Mouse (Mus musculus): Measurements from ENCODE around the gene Ostf1.

Gene Ostf1

DNA sequence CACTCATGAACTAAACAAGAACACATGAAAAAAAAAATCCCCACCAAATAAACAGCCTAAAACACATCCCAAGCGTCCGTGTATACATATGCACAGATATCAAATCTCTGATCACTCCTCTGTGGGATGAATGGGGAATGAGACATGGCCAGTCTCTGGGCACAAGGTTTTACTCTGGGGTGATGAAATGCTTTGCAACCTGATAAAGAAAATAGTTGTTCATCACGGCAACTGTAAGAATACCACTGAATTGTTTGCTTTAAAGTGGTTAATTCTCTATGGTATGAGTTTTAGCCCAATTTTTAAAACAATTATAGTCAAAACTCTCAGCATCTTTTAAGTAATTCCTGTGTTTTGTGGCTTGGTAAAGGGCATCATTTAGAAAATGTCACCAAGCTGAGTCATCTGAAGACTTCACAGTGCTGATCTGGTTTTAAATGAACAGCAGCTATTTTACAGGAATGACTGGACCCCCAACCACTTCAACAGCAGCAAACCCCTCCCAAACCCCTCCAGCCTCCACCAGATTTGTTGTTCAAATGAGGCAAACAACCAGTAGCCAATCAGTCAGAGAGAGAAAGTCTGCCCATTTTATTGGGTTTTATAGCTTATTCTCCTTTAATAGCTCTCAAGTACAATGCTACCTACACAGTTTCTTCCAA, 33.2 kb downstream of the Ostf1 start:
- peak; percentile 30 for DNase-seq (ENCODE audit: low spot score)

DNA sequence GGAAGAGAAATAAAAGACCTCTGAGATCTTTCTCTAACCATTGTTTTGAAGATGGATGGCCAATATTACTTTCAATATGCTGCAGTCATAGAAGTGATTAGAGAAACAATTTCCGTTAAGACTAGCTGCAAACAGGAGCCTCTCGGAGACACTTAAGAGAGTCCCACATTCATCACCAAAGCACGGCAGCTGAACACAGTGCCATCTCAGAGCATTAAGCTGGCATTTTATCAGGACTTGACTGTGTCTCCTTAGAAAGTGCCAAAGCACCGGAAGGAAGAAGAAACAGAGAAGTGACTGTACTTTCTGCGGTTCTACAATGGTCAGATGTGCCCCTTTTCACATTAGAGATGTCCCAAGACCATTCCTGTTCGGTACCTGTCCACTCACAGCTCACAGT, 33.9 kb downstream of the Ostf1 start:
- DNase-seq (ENCODE audit: low spot score) = no peak

- no peak for DNase-seq (ENCODE audit: low spot score)
Measured at GRCm38 (mm10) chr19:18596876-18597275, 34.7 kb downstream of the Ostf1 start.

DNA sequence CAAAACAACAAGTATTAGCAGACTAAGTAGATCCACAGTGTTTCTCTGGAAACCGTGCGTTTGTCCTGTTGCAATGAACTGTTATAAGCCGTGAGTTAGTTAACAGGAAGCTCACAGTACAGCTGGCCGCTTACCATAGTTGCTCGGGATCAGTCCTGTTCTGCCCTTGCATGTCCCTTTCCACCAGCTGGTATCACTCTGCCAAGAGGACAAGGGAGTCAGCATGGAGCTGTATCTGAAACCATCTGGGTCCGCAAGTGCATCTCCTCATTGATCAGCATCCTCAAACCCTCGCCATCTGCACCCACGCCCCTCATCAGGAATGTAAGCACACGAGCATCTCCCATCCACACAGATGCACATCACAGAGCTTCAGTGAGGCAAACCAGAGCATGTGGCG, 37.9 kb downstream of the Ostf1 start:
- no peak for DNase-seq (ENCODE audit: low spot score)

GRCm38 (mm10) chr19:18592919-18593318, 38.7 kb downstream of the Ostf1 start:
- no peak for DNase-seq (ENCODE audit: low spot score)

GRCm38 (mm10) chr19:18590942-18591354, 40.7 kb downstream of the Ostf1 start:
- no peak for DNase-seq (ENCODE audit: low spot score)

DNA sequence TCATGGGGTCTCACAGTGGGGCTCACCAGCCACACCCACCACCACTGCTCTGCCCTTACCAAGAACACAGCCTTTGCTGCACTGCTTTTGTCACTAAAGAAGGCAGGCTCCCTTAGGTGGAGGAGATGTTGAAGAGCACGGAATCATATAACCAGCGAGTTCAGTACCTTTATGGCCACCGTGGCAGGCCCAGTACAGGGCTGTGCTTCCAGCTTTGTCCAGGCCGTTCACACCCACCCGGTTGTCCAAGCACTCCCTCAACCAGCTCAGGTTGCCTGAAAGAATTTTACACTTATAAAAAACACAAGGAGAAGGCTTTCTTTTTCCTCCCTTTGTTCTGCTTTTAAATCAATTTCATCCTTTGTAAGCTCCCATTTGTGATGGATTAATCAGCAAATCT, 41.4 kb downstream of the Ostf1 start:
- DNase-seq (ENCODE audit: low spot score) = no peak

- DNase-seq (ENCODE audit: low spot score) = no peak
Measured at GRCm38 (mm10) chr19:18589276-18589675, 42.3 kb downstream of the Ostf1 start.

GRCm38 (mm10) chr19:18588801-18589200, 42.8 kb downstream of the Ostf1 start:
- DNase-seq (ENCODE audit: low spot score) = peak; percentile 60

DNA sequence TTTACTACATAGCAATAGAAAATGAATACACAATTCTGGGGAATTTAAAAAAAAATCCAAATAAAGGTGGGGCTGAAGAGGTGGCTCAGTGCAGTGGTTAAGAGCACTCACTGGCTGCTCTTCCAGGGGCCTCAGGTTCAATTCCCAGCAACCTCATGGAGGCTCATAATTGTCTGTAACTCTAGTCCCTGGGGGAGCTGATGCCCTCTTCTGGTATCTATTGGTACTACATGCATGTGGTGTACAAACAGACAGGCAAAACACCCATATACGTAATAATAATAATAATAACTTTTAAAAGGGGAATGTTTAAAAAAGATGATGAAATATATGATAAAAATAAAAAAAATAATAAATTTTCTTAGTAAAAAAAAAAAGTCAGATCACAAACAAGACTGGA, 43.4 kb downstream of the Ostf1 start:
- no peak for DNase-seq (ENCODE audit: low spot score)

GRCm38 (mm10) chr19:18587118-18587517, 44.5 kb downstream of the Ostf1 start:
- no peak for DNase-seq (ENCODE audit: low spot score)

- DNase-seq (ENCODE audit: low spot score) = no peak
Measured at GRCm38 (mm10) chr19:18584621-18585020, 47.0 kb downstream of the Ostf1 start.

DNA sequence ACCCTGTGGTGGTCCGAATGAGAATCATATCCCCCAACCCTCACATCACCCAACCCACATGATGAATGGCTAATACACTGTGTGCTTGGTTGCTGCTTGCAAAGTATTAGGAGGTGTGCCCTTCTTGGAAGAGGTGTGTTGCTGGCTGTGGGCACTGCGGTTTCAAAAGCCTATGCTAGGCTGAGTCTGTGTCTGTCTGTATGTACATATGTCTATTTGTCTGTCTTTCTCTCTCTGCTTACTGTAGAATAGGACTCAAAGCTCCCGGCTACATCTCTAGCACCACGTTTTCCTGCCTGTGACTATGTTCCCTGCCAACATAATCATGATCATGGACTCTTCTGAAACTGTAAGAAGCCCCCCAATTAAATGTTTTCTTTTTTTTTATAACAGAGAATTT, 47.9 kb downstream of the Ostf1 start:
- DNase-seq (ENCODE audit: low spot score) = no peak

DNA sequence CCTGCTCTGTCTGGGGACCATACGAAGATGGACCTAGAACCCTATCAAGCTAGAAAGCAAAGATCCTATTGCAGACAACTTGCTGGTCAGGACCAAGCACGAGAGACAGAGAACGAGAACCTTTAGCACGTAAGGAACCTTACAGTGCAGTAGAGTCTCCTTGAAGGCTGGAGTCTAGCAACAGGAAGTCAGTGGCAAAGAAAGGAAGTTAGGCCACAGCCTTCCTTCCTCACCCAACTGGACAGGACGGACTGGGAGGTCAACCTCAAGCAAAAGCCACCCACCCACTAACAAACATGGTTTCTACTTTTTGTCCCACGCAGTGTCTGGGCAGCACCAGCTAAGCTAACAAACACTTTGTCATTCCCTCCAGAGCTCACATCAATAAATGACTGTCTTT, 48.7 kb downstream of the Ostf1 start:
- no peak for DNase-seq (ENCODE audit: low spot score)

GRCm38 (mm10) chr19:18582226-18582625, 49.4 kb downstream of the Ostf1 start:
- no peak for DNase-seq (ENCODE audit: low spot score)

GRCm38 (mm10) chr19:18581046-18581445, 50.6 kb downstream of the Ostf1 start:
- DNase-seq (ENCODE audit: low spot score) = no peak

GRCm38 (mm10) chr19:18579012-18579358, 52.6 kb downstream of the Ostf1 start:
- DNase-seq (ENCODE audit: low spot score) = no peak

GRCm38 (mm10) chr19:18578216-18579011, 53.2 kb downstream of the Ostf1 start:
- DNase-seq (ENCODE audit: low spot score) = no peak

DNA sequence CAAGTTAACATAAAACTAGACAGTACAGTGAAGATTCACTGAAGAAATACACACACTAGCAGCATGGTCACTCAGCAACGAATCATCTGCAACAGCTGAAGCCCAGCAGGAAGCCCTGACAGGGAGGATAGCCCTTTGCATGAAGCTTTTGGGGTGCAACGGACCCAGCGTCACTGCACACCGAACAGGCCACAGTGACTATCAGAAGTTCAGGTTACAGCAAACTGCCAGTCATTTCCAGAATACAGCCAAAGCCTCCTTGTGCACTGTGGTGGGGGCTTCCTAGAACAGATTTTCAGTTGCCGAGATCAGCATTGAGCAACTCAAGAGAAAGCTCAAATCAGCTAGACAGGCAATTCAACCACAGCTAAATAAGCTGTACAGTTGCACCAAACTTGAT, 54.3 kb downstream of the Ostf1 start:
- no peak for DNase-seq (ENCODE audit: low spot score)

- DNase-seq (ENCODE audit: low spot score) = no peak
Measured at GRCm38 (mm10) chr19:18575891-18576290, 55.7 kb downstream of the Ostf1 start.

DNA sequence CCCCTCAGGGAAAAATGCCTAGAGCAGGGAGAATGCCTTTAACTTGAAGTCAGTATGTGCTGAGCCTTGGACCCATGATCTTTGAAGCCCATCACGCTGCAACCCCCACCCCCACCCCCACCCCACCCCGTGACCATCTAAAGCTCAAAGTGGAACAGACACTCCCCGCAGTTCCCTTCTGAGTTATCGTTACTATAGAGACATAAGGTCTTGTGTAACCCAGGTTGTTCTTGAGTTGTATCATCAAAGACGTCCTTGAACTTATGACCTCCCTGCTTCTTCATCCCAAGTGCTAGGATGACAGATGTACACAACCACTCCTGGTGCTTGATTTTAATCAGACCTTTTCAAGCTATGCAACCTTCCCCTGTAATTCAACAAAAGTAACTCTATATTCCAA, 57.7 kb downstream of the Ostf1 start:
- no peak for DNase-seq (ENCODE audit: low spot score)

- DNase-seq (ENCODE audit: low spot score) = no peak
Measured at GRCm38 (mm10) chr19:18573443-18573842, 58.2 kb downstream of the Ostf1 start.

- DNase-seq (ENCODE audit: low spot score) = no peak
Measured at GRCm38 (mm10) chr19:18569496-18569895, 62.1 kb downstream of the Ostf1 start.
